Mouse (Mus musculus): Measurements from ENCODE around the gene Aktip. TPM values are rescaled to one million over a fixed set of nuclear protein-coding genes. Genes with fewer than 3 reads are reported as not detected.

Gene Aktip
- 10 to 100 TPM; 97.3 to 99.2 TPM for total RNA-seq (2021)

- intact Hi-C loops (cut with DNase I): loop anchor here (10.0 kb wide), 4 partner anchors 325 to 1525 kb away; partner anchors contain the start of gene Irx5
- no peak for DNase-seq (ENCODE audit: low spot score in 2 of 2)
These were observed at the start of gene Aktip for GRCm38 (mm10) chr8:91199876-91200275. TSS of gene Aktip (minus strand) at chr8:91199976.

DNA sequence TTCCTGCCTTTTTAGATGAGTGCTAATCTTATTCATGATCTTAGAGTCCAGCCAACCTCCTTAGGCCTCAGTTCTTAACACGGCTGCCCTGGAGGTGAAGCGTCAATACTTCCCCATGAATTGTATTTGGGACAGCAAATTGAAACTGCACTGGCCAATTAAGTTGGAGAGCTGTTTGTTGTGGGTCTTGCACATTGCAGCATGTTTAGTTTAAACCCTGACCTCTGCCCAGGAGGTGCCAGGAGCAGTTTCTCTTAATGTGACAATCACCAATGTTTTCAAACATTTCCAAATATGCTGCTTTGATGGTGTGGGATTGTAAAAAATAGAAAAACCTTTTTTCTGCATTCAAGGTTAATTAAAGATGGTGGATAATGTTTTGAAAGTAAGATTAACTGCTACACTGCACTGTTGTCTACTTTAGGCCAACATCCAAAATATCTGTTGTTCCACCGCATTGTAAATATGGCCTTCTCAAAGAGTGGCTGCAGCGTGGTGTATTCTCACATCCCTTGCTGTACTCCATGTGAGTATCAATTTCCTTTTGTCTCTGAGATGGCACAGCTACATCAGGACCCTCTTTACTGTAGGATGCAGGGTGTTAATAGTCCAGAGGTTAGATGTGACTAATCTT, 46.2 kb upstream of the Aktip start:
- intact Hi-C loops (cut with DNase I): no loop called here
- no peak for DNase-seq (ENCODE audit: low spot score in 2 of 2)

DNA sequence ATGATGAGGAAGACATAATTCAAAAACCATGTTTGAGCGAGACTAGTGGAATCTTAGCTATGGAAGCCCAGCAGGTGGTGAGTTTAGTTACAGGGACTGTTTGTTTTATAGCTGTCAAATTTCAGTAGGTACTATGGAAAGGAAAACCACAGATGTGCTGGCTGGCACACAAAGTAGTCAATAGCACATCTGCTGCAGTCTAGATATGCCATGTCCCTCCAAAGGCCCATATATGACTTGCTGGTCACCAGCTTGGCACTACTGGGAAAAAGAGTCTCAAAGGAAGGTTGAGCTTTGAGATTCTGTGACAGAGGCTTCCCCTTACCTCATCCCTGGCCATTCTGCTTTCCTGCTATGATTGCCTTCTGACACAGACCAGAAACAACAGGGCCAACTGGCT, 42.9 kb upstream of the Aktip start:
- intact Hi-C loops (cut with DNase I): no loop called here
- no peak for DNase-seq (ENCODE audit: low spot score in 2 of 2)

DNA sequence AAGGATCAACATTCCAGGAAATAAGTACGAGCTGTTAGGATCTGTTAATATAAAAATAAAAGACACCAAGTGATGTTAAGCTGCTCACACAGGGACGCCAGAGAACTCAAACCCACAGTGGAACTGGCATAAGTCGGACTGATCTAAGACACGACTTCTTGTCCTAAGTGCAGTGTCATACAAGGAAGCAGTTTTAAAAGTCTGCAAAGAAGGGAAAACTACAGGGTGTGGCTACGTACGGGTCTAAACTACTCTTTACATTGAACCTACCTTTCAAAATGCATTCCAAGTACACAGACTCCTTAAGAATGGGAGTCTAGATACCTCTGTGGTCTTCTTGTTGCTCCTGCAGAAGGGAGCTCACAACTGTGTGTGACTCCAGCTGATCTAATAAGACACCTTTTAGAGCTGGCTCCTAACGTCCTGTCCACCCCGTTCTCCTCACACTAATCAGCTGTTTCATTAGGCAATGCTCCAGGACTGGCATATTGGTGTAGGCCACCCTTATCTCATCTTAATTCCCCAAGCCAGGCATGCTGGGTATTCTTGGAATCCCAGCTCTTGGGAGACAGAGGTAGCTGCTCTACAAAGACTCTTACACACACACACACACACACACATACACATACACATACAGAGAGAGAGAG, 42.2 kb upstream of the Aktip start:
- intact Hi-C loops (cut with DNase I): no loop called here
- DNase-seq (ENCODE audit: low spot score in 2 of 2): no peak

- intact Hi-C loops (cut with DNase I): no loop called here
- no peak for DNase-seq (ENCODE audit: low spot score in 2 of 2)
These were observed 41.6 kb upstream of the Aktip start for GRCm38 (mm10) chr8:91241371-91241770.

GRCm38 (mm10) chr8:91237191-91237590, 37.4 kb upstream of the Aktip start:
- intact Hi-C loops (cut with DNase I): no loop called here
- DNase-seq (ENCODE audit: low spot score in 2 of 2): no peak

GRCm38 (mm10) chr8:91234097-91234496, 34.3 kb upstream of the Aktip start:
- no peak for DNase-seq (ENCODE audit: low spot score in 2 of 2)
- intact Hi-C loops (cut with DNase I): no loop called here

DNA sequence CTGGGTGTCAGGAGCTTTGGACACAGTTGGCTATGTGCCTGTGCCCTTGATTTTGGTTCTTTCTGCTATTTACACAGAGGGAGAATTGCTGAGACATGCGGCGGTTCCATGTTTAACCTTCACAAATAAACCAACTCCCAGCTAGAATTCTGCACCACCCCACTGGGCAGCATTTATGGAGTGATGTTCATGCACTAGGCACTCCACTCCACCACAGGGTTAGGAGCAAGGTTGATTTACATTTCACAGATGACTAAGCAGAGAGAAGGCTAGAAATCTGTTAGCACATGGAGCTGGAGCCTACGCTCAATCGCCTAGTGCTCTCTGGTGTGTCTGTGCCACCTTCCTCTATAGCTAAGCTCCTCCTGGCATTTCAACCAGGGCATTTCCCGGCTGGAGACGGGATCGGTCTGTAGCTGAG, 27.7 kb upstream of the Aktip start:
- intact Hi-C loops (cut with DNase I): no loop called here
- DNase-seq (ENCODE audit: low spot score in 2 of 2): peak in 1 of 2 experiments; percentile 54

DNA sequence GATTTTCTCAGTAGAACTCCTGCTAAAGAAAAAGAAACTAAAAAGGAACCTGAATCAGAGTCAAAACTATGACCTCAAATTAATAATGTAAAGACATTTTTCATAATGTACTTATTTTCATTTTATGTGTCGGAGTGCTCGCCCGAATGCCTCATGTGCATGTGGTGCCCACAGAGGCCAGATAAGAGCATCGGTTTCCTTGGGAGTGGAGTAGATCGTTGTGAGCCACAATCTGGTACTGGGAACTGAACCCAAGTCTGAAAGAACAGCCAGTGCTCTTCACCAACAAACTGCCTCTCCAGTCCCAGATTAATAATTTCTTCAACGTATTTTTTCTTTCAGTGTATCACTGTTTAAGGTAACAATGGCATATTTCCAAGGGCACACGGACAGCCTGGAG, 24.5 kb upstream of the Aktip start:
- intact Hi-C loops (cut with DNase I): no loop called here
- no peak for DNase-seq (ENCODE audit: low spot score in 2 of 2)

- intact Hi-C loops (cut with DNase I): no loop called here
- DNase-seq (ENCODE audit: low spot score in 2 of 2): no peak
These were observed 22.1 kb upstream of the Aktip start for GRCm38 (mm10) chr8:91221841-91222240.

- intact Hi-C loops (cut with DNase I): loop anchor here (5.0 kb wide), 1 partner anchor 54 kb away; no protein-coding TSS in a partner anchor
- no peak for DNase-seq (ENCODE audit: low spot score in 2 of 2)
These were observed 18.5 kb upstream of the Aktip start for GRCm38 (mm10) chr8:91218271-91218670.

DNA sequence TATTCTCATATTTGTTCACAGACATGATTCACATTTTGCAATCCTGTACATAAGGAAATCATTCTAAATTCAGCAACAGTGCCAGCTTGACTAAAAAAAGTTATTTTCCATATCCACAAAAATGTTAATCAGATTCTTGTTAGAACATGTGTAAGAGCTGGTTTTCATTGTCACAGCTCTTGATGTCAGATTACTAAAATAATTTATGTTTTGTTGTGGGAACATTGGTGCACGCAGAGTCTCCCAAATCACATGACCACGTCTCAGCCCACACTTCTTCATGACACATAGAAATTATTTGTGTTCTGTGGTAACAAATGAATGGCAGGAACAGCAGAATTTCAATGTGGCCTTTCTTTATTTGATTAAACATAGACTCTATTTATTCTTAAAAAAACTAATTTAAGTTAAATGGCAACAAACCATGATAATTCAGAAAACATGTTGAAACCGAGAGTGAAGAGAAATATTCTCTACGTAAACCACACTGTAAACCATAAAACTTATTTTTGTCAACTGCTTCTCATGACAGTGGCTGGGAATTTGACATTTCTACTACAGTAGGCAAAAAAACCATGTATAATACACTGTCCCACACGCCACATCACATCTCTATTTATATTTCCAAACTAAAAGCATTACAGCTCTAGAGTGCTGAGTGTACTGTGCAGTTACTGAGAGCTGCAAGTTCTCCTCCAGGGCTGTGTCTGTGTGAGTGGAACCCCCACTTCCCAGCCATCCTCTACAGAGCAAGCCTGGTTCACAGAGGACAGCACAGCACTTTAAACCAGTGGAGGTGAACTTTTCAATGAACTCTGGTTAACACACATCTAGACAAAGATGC, 17.5 kb upstream of the Aktip start:
- intact Hi-C loops (cut with DNase I): loop anchor here (5.0 kb wide), 1 partner anchor 55 kb away; no protein-coding TSS in a partner anchor
- DNase-seq (ENCODE audit: low spot score in 2 of 2): peak in 1 of 2 experiments; percentile 51

DNA sequence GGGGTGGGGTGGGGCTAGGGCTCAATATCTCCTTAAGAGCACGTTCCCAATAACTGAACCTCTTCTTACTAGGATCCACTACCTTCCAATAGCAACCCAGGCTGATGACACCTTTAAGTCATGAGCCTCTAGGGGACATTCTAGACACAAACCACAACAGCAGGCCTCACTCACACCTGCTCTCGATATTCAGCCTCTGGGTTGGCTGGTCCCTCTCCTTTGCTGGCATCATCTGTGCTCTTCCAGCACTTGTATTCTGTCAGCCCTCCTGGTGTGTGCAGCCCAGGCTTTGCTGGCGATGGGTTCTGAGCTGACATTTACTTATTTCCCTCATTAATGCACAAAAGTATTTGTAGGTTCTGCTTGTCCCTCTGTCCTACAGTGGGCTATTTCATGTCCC, 14.5 kb upstream of the Aktip start:
- intact Hi-C loops (cut with DNase I): no loop called here
- no peak for DNase-seq (ENCODE audit: low spot score in 2 of 2)

DNA sequence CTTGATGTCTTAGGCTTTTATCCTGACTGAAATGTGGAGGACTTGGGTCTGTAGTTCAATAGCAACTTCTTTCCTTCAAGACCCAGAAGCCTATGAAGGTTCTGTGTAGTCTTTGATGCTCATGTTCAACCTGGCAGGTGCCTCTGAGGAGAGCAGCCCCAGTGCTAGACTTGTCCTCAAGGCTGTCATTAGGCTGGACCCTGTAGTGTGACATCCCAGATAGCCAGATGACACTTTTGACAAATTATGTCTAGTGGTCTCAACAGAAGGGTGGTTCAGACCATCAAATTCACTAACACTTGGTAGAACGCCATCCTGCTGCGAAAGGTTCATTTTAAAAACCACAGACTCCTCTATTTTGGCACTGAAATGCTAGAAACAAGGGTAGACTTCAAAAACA, 13.2 kb upstream of the Aktip start:
- intact Hi-C loops (cut with DNase I): no loop called here
- no peak for DNase-seq (ENCODE audit: low spot score in 2 of 2)

GRCm38 (mm10) chr8:91209658-91210057, 9.9 kb upstream of the Aktip start:
- intact Hi-C loops (cut with DNase I): no loop called here

DNA sequence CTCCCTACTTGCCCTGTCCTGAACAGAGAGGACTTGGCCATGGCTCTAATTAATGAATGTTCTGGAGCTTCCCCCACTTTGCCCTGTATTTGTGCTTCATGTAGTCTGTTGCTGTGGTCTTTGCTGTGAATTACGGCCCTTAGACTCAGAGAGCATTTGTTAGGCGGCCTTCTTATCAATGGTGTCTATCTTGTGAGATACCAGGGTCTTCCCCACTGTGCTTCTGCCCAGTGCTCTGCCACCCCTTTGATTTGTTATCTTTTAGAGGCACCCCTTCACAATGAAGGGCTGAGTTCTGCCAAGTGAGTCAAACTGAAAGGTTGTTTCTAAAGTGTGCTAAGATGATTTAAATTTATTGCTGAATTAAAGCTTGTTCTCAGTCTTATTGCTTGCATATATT, 7.9 kb upstream of the Aktip start:
- intact Hi-C loops (cut with DNase I): no loop called here
- no peak for DNase-seq (ENCODE audit: low spot score in 2 of 2)

More at GRCm38 (mm10) chr8:91209658-91210057, 9.9 kb upstream of the Aktip start:
- no peak for DNase-seq (ENCODE audit: low spot score in 2 of 2)

- intact Hi-C loops (cut with DNase I): no loop called here
- no peak for DNase-seq (ENCODE audit: low spot score in 2 of 2)
These were observed 6.1 kb upstream of the Aktip start for GRCm38 (mm10) chr8:91205897-91206296.

DNA sequence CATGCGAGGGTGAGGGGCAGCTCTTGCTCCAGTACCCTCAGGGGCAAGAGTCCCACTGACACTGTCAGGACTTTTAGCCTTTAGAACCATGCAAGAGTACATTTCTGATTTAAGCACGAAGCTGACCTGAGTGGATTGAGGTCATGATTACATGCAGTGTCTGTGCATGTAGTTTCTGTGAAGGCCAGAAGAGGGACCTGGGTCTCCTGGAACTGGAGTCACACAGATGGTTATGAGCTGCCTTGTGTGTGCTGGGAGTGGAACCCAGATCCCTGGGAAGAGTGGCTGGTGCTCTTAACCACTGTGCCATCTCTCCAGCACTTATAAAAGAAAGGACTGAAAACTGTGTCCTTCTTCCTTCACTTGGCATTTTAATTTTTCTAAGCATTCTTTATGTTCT, 1.4 kb upstream of the Aktip start:
- intact Hi-C loops (cut with DNase I): no loop called here
- no peak for DNase-seq (ENCODE audit: low spot score in 2 of 2)

DNA sequence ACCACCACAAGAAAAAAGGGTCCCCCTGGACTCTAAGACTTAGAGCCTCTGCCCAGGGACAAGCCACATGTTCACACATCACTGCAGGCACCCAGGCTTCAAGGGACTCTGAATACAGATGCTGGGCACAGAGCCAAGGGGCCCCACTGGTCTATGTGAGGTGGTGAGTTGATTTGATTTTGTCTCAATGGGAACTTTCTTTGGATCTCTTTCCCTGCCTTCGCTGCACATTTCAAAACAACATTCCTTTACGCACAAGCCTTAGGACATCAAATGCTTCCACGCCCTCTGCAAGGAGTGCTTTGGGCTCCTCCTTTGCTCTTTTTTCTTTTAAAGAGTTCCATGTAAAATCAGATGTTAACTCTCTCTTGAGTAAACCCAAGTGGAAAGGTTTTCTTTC, 1.7 kb downstream of the Aktip start:
- no peak for DNase-seq (ENCODE audit: low spot score in 2 of 2)
- intact Hi-C loops (cut with DNase I): loop anchor here (10.0 kb wide), 4 partner anchors 327 to 1527 kb away; partner anchors contain the start of gene Irx5

DNA sequence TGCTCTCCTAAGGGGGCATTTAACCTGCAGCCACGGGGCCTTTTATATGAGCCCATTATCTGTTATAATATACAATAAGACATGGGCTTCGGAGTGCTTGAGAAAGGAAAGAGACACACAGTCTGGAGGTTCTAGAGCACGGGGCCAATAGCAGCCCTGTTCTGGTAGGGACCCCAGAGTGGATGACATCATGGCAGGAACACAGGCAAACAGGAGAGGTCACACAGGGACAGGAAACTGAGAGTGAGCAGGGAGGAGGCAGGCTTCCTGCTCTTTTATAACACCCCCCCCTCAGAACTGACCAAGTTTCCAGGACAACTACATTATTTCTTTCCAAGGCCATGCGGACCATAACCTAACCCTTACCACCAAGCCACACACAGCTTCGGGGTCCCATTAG, 2.5 kb downstream of the Aktip start:
- no peak for DNase-seq (ENCODE audit: low spot score in 2 of 2)
- intact Hi-C loops (cut with DNase I): loop anchor here (10.0 kb wide), 4 partner anchors 328 to 1528 kb away; partner anchors contain the start of gene Irx5

Measured in left cerebral cortex, postnatal 25 days (tissue).